Mouse (Mus musculus) embryonic facial prominence, embryonic 11.5 days (tissue): ENCODE measurements around the gene Dbp. TPM values are rescaled to one million over a fixed set of nuclear protein-coding genes. Genes with fewer than 3 reads are reported as not detected.

ENCODE experiments used
- ATAC-seq: fragments of 200-750 bp; cut with Nextera tagmentation; replicated peaks from 2 replicates; pipeline ENCODE4 v1.8.0; 2017; ENCODE audit warnings: low read depth; ENCODE audit not compliant: insufficient number of reproducible peaks, low FRiP score, low TSS enrichment
- DNase-seq: peaks from one replicate; pipeline ENCODE4 v3.0.0-alpha.2; 2015; ENCODE audit warnings: low spot score
- H3K27ac ChIP-seq: fragments of 300-500 bp; sonication (generic); replicated peaks from 2 replicates; pipeline ENCODE4 v1.5.1; 2014; ENCODE audit warnings: mild to moderate bottlenecking, low read depth, low read length, control low read depth
- H3K27me3 ChIP-seq: fragments of 300-500 bp; sonication (generic); 2 replicates; pipeline ENCODE4 v1.6.1; 2014; ENCODE audit warnings: mild to moderate bottlenecking, low read length, moderate library complexity, mixed read lengths; ENCODE audit not compliant: control insufficient read depth, insufficient read depth
- H3K36me3 ChIP-seq: fragments of 300-500 bp; sonication (generic); replicated peaks from 2 replicates; pipeline ENCODE4 v1.6.1; 2014; ENCODE audit warnings: low read depth, mild to moderate bottlenecking, low read length, moderate library complexity, mixed read lengths; ENCODE audit not compliant: control insufficient read depth, insufficient read depth
- H3K4me1 ChIP-seq: fragments of 300-500 bp; sonication (generic); 2 replicates; pipeline ENCODE4 v1.6.1; 2014; ENCODE audit warnings: low read length, mixed read lengths; ENCODE audit not compliant: control insufficient read depth, insufficient read depth
- H3K4me2 ChIP-seq: fragments of 300-500 bp; sonication (generic); 2 replicates; pipeline ENCODE4 v1.6.1; 2014; ENCODE audit warnings: low read depth, mild to moderate bottlenecking, control low read depth, low read length, moderate library complexity
- H3K4me3 ChIP-seq: fragments of 300-500 bp; sonication (generic); 2 replicates; pipeline ENCODE4 v1.5.1; 2014; ENCODE audit warnings: low read depth, low read length, control low read depth
- H3K9ac ChIP-seq: fragments of 300-500 bp; sonication (generic); replicated peaks from 2 replicates; pipeline ENCODE4 v1.6.1; 2014; ENCODE audit warnings: mild to moderate bottlenecking, control low read depth, low read length
- H3K9me3 ChIP-seq: fragments of 300-500 bp; sonication (generic); replicated peaks from 2 replicates; pipeline ENCODE4 v1.6.1; 2016; ENCODE audit warnings: mild to moderate bottlenecking, low read length, inconsistent platforms, mixed read lengths; ENCODE audit not compliant: control insufficient read depth
- WGBS: fragments of 180-500 bp; shearing (Covaris S2); extraction: QIAGEN DNeasy Blood & Tissue Kit; methylation state at CpG from one replicate; pipeline ENCODE4 v1.1.7; 2014; 5-methylcytosine and 5-hydroxymethylcytosine counted together
- polyA plus RNA-seq: library from polyadenylated mRNA; unstranded; fragments of >200 nt; fragmentation: Nextera tagmentation; extraction: Ambion mirVana; gene quantifications from 2 replicates; pipeline ENCODE4 v1.2.1, GENCODE M21; 2014

Gene Dbp
- polyA plus RNA-seq, 1 experiment from 2014 or later: 5.6 TPM

- Histone ChIP-seq H3K27ac (no peak overlapping the region), H3K4me3 (no peak overlapping the region), H3K27me3 (no peaks in the 10 kb centered on the region), H3K4me2 (peak overlapping the region; percentile 19), H3K9ac (peak overlapping the region; percentile 5), H3K9me3 (no peaks in the 10 kb centered on the region), H3K4me1 (peaks cover 10% of the 10 kb centered on the region), H3K36me3 (peaks cover 21% of the 10 kb centered on the region)
- WGBS: 85% methylated on average over 19 of the region's 19 CpGs
- ATAC-seq (no peak), DNase-seq (no peak)
These were observed 11.0 kb downstream of the Dbp start for GRCm38 (mm10) chr7:45715741-45716459.

GRCm38 (mm10) chr7:45716460-45716857 lies 11.6 kb downstream of the Dbp start:
- Histone ChIP-seq H3K4me2 (peak overlapping the region; percentile 71), H3K9me3 (no peaks in the 10 kb centered on the region), H3K27me3 (no peaks in the 10 kb centered on the region), H3K4me1 (peaks cover 10% of the 10 kb centered on the region), H3K27ac (no peak overlapping the region), H3K4me3 (peak overlapping the region; percentile 87), H3K9ac (no peak overlapping the region; the same call in 1 of the 2 replicates), H3K36me3 (peaks cover 24% of the 10 kb centered on the region)
- WGBS: 81% methylated on average over 3 of the region's 3 CpGs
- ATAC-seq: no peak
- no peak for DNase-seq

GRCm38 (mm10) chr7:45716952-45717917 lies 12.3 kb downstream of the Dbp start:
- Histone ChIP-seq H3K9me3 (no peaks in the 10 kb centered on the region), H3K4me3 (peak overlapping the region; percentile 87), H3K4me2 (peak overlapping the region; percentile 71), H3K27me3 (no peaks in the 10 kb centered on the region), H3K9ac (peak overlapping the region; percentile 78), H3K27ac (peak overlapping the region; percentile 48; the same call in 1 of the 2 replicates), H3K36me3 (peaks cover 21% of the 10 kb centered on the region), H3K4me1 (peaks cover 10% of the 10 kb centered on the region)
- ATAC-seq: peak; percentile 19
- no peak for DNase-seq
- 12% methylated on average over 31 of the region's 31 CpGs for WGBS

- H3K27me3 ChIP-seq: no peaks in the 10 kb centered on the region
- H3K27ac ChIP-seq: peak within 1 kb of the TSS; percentile 70
- H3K4me3 ChIP-seq: peak within 1 kb of the TSS; percentile 87
- peak; percentile 39 for ATAC-seq
- H3K4me1 ChIP-seq: peaks cover 10% of the 10 kb centered on the region
- H3K4me2 ChIP-seq: peak within 1 kb of the TSS; percentile 71
- WGBS: under 1% methylated on average over 41 of the region's 41 CpGs
- peak within 1 kb of the TSS; percentile 95 for H3K9ac ChIP-seq
- H3K36me3 ChIP-seq: peaks cover 20% of the 10 kb centered on the region
- H3K9me3 ChIP-seq: no peaks in the 10 kb centered on the region
- peak; percentile 100 for DNase-seq
These were observed 13.0 kb downstream of the Dbp start, which contains the start of gene Sphk2 for GRCm38 (mm10) chr7:45717918-45718297. Sphk2 (minus strand) TSS chr7:45718002.

- DNase-seq: no peak
- H3K9ac ChIP-seq: peak overlapping the region; percentile 95
- peak overlapping the region; percentile 64 for H3K4me2 ChIP-seq
- peak overlapping the region; percentile 70 for H3K27ac ChIP-seq
- H3K4me3 ChIP-seq: peak overlapping the region; percentile 87
- no peaks in the 10 kb centered on the region for H3K27me3 ChIP-seq
- WGBS: under 1% methylated on average over 20 of the region's 20 CpGs
- no peak for ATAC-seq
- H3K9me3 ChIP-seq: no peaks in the 10 kb centered on the region
- H3K36me3 ChIP-seq: peaks cover 19% of the 10 kb centered on the region
- peaks cover 10% of the 10 kb centered on the region for H3K4me1 ChIP-seq
These were observed 13.4 kb downstream of the Dbp start for GRCm38 (mm10) chr7:45718331-45718730.

GRCm38 (mm10) chr7:45719180-45719579 lies 14.3 kb downstream of the Dbp start:
- Histone ChIP-seq H3K4me3 (peak overlapping the region; percentile 87), H3K9ac (peak overlapping the region; percentile 95), H3K27ac (no peak overlapping the region), H3K27me3 (no peaks in the 10 kb centered on the region), H3K4me1 (peaks cover 7% of the 10 kb centered on the region), H3K4me2 (peak overlapping the region; percentile 64), H3K36me3 (peaks cover 24% of the 10 kb centered on the region), H3K9me3 (no peaks in the 10 kb centered on the region)
- 79% methylated on average over 10 of the region's 10 CpGs for WGBS
- DNase-seq (no peak), ATAC-seq (no peak)

- Histone ChIP-seq H3K4me1 (peaks cover 7% of the 10 kb centered on the region), H3K27me3 (no peaks in the 10 kb centered on the region), H3K9me3 (no peaks in the 10 kb centered on the region), H3K4me2 (no peak overlapping the region; the same call in 1 of the 2 replicates), H3K27ac (no peak overlapping the region), H3K9ac (no peak overlapping the region), H3K4me3 (peak overlapping the region; percentile 87; the same call in 1 of the 2 replicates), H3K36me3 (peaks cover 24% of the 10 kb centered on the region)
- ATAC-seq (no peak), DNase-seq (no peak)
- WGBS: 93% methylated on average over 15 of the region's 16 CpGs
These were observed 15.0 kb downstream of the Dbp start for GRCm38 (mm10) chr7:45719738-45720412.
